Mouse (Mus musculus) cerebellum, postnatal 14 days (tissue): Measurements from ENCODE around the gene Rarres2.

ENCODE experiments used
- DNase-seq, 2 experiments: peaks; one replicate each; pipeline ENCODE4 v3.0.0; 2021; ENCODE audit warnings: mixed read lengths in 2 of 2

Gene Rarres2

DNA sequence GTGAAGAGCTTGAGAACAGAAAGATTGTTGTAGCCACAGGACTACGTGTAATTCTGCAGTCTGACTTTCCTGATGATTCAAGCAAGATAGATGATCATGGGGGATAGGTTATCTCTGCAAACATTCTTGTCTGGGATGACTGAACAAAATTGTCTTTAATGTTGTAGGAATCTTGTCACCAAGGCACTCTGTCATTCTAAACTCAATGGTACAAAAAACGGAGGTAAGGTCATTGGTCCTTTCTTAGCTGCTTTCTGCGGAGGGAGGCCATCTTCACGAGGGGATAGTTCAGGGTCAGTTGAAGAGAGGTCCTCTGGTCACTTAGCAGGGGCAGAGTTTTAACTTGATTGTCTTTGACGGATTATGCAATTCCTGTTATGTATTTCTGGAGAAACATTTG is 6.1 kb upstream of the Rarres2 start:
- DNase-seq: no peak

DNA sequence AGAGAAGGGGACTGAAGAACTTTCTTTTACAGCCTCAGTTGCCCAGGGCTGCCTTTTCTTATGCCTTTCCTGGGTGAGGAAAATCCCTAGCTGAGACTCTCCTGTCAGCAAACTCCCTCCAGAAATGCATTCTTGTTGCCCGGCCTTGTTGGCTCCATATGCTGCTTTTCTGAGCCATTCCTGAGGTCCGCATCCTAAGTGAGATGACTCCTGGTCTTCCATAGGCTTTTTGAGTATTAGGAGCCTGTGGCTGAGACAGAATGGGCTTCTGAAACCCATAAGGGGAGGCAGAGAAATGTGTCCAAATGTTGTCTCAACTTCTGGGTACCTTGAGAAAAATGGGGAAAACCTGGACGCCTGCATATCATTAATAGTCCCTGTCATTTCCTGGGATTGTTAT is 1.4 kb upstream of the Rarres2 start:
- no peak for DNase-seq

DNA sequence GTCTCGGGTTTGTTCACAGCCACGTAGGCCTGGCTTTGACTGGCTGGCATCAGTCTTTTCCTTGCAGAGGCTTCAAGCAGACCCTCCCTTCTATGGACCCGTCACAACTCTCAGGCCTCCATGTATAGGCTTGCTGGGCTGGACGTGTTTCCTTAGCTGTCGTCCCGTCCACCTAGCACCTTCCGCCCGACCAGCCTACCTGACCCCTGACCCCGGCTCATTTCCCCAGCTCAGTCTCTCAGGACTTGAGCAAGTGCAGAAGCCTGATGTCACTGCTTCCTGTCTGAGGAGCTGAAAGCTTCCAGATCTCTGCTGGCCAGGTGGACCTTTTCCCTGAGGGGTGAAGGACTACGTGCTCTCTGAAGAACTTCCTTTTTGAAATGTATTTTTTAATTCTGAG is 691 bp upstream of the Rarres2 start:
- DNase-seq: no peak

DNA sequence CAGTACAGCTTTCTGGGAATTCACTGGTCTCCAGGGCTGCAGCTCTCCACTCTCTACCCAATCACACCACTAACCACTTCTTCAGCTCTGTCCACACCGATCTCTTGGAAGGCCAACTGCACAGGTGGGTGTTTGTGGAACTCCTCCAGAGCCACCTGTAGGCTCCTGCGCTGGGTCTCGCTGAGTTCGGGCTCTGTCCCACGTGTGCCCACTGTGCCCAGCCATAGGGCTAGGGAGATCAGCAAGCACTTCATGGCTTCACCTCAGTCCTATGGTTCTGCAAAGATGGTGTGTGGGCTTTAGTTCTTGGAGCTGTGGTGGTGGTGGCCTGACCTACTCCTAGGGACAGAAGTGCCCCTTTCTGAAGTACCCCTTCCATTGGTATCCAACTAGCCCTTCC is 575 bp downstream of the Rarres2 start:
- DNase-seq: no peak

DNA sequence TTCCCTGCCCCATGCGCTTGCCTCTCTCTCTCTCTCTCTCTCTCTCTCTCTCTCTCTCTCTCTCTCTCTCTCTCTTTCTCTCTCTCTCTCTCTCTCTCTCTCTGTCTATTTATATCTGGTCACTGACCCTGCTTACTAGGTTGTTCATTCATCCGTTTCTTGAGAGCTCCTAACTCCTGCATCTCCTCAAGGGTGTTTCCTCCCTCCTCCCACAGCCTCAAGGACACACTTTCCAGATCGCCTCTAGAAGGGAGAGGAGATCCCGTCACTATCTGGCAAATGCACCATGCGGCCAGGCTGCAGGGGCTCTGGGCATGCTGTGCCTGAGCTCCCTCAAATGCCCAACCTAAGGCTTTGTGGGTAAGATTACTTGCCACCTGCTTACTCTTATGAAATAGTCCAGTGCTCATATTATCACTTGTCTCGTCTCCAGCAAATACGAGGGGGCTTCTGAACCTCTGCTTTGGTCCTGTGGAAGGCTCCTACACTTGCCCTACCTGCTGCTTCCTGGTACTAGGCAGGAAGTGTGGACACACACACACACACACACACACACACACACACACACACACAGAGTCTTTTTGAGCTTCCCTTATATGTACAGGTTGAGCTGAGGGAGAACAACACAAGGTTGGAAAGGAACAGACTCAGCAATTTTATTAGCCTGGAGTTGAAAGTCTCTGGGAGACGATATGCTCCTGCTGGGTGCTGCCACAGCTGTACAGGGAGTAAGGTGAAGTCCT is 3.4 kb downstream of the Rarres2 start:
- DNase-seq: peak in 1 of 2 experiments; percentile 34

DNA sequence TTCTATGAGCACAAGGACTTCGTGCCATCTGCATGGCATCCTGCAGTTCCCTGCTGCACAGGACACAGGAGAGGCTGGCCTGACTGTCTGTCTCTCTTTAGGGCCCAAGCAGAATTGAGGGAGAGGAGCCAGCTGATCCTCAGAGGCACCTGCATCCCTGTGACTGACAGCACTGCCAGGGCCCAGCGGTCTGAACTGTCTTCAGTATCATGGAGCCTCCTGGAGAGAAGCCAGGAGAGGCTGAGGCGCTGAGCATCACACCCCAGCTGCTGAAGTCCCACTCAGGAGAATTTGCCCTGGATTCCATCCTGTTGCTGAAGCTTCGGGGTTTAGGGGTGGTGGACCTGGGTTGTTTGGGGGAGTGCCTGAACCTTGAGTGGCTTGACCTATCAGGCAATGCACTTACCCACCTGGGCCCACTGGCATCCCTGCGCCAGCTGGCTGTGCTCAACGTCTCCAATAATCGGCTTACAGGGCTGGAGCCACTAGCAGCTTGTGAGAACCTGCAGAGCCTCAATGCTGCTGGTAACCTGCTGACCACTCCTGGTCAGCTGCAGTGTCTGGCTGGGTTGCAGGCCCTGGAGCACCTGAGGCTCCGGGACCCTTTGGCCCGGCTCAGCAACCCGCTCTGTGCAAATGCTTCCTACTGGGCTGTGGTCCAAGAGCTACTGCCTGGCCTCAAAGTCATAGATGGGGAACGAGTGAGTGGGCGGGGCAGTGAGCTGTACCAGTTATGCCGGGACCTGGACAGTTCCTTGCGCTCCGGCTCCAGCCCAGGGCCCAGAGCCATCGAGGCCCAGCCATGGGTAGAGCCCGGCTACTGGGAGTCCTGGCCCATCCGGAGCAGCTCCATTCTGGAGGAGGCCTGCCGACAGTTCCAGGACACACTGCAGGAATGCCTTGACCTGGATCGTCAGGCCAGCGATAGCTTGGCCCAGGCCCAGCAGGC is 4.3 kb downstream of the Rarres2 start:
- DNase-seq: peak; percentile 61 to 68

DNA sequence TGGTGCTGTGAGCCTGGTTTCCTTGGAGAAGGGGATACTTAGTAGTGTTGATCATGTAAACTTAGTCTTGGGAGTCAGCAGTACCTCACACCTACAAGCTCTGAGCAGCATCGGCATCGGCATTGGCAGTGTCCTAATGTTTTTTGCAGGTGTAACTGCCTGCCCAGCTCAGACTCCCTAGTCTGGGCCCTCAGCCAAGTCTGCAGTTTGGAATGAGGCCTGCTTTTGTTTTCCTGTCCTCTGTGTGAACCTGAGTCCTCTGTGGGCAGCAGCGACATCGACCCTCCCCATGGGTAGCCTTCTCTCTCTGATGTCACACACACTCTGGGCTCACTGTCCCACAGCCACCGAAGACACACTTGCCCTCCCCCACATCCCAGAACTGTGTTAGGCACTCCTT is 6.3 kb downstream of the Rarres2 start:
- DNase-seq: peak; percentile 68 to 79

DNA sequence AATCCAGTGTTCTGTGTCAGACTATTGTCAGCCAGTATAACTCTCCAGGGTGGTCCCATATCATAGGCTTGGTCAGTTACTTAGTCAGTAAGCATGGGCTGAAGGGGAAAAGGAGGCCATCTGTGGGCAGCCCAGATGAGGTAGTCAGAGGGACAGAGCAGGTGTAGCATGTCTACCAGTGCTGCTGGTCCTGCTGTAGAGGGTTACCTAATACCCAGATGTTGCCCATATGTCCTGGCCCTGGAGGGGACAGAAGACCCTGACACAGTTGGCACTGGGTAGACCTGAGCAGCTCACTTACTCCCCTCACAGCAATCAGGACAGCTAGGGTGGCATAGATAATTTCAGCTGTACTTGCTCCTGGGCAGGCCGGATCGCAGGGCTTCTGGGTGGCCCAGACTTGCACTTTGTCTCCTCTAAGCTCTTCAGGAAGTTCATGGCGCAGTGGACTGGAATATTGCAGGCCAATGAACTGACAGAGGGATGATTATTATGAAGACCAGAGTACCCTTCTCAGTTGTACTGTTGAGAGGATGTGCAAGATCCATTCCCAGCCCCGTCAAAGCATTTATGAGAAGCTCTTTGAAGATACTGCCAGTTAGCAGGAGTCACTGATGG is 6.8 kb downstream of the Rarres2 start:
- DNase-seq: no peak

DNA sequence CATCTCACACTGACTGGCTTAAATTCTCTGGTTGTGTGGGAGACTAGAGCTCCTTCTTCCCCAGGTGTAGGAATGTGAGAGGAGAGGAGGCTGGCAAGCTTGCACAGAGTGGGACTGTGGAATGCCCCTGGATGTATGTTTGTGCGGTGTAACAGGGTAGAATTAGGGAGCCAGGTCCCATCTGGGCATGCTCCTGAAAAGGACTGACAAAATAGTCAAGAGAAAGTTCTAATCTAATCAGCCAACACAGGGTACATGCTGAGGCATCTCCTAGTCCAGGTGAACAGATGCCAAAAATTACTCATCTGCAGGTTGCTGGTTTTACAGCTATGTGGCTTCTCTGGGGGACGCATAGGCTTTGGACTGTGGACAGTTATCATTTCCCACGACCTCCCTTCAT is 16.6 kb downstream of the Rarres2 start:
- no peak for DNase-seq

DNA sequence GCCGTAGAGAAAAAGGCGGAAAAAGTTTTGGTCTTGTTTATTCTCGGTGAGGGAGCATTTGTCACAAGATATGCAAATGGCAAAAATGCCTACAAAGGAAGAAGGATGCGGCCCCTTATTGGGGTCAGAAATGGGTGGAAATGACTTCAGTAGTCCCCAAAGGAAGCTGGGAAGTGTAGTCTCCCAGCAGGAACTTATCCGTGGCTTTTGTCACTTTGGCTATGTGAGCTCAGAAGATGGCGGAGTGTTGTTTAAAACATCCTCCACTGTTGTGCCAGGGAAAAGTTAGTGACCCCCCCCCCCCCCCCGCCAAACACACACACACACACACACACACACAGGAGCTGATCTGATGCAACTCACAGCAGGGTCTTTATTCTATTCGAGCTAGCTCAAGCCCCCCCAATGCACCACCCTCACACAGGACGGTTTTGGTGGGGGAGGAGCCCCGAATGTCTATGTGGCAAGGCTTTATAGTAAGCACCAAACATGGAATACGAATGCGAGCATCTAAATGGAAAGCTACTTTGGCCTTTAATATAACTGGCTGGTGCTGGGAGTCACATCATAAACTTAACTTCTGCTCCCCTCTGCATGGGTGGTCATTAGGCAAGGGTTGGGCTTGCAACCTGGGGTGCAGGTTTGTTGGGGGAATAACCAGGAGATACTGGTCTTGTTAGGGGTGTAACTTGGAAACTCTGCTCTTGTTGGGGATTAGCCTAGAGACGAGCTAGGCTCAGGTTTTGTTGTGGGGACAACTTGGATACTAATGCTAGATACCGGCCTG is 17.3 kb downstream of the Rarres2 start:
- DNase-seq: peak; percentile 69 to 75

DNA sequence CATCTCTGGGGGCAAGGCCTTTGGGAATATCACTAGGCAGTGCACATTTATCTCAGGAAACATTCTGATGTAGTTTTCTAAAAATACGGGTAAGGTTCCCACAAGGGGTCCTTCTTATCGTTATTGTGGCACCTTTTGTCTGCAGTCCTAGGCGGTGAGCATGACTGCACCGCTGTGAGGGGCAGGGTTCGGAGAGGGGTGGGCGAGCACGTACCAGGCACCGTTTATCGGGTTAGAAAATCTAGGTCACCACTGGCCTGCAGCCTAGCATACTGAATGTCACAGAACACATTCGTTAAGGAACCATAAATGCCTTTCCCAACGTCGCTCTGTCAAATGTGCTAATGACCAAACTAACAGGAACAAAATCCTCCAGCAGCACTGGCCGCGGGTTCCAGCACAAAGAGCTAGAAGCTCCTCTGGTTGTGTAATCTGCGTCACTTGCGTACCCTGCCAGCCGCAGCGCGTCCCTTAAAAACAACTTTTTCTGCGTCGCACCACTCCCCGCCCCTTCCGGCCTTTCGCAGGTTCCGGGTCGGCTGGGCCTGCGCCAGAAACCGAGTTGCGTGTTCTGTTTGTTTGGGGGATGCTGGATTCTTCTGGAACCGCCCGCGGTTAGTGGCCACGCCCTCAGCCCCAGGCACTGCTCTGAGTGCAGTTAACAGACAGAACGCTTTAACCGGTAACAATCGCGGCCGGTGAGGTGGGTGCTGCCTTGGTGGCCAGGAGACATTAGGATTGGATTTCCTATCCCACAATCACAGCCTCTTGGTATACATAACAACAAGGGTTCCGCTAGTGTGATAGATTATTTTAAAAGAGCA is 18.1 kb downstream of the Rarres2 start, which contains the start of gene Lrrc61:
Gene Lrrc61, plus strand, starts transcription at position 517 of the 824 bp plus-strand sequence.
- DNase-seq: peak; percentile 99 to 100

DNA sequence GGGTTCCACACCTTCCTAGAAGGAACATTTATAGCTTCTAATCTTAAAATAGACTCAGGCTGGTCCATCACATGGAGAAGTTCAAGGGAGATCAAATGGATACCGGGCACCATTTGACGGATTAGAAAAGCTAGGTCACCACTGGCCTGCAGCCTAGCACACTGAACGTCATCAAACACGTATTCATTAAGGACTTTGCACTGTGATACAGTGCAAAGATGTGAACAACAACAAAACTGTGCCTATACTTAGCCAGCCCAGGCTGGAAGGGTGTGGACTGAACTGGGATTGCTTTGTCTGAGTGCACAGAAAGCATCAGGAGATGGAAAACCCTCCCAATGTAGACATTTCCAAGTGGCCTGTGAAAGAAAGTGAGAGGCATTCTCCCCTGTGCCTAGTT is 18.8 kb downstream of the Rarres2 start:
- peak in 1 of 2 experiments; percentile 46 for DNase-seq

DNA sequence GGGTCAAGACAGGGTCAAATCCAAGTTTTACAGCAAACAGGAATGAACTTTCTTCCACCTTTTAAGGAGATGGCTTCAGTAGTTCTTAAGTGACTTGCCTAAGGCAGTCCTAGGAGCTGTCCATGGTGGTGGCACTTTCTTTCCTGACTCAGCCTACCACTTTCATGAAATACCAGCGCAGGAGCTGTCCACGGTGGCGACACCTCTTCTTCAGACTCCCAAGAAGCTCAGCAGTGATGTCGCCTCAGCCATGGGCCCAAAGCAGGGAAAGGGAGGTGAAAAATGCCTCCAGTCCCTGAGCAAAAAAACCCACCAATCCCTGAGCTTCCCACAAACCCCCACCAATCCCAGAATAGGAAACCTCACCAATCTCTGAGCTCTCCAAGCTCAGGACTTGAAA is 19.7 kb downstream of the Rarres2 start:
- DNase-seq: no peak

DNA sequence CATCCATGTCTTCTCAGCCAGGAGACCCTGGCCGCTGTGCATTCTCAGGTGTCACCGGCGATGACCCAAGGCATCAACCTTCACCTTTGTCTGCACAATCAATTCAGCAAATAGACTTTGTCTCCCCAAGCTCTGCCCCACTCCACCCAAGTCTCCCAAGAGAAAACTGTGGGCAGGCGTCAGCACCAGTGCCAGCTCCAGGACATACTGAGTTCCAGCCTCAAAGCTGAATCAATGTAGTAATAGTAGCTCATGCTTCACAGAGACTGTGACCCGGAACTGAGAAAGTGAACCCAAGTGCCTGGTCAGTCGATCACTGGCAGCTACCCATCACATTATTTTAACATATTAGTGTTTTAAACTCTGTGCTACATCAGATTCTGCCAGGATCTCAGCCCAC is 24.3 kb downstream of the Rarres2 start:
- no peak for DNase-seq

DNA sequence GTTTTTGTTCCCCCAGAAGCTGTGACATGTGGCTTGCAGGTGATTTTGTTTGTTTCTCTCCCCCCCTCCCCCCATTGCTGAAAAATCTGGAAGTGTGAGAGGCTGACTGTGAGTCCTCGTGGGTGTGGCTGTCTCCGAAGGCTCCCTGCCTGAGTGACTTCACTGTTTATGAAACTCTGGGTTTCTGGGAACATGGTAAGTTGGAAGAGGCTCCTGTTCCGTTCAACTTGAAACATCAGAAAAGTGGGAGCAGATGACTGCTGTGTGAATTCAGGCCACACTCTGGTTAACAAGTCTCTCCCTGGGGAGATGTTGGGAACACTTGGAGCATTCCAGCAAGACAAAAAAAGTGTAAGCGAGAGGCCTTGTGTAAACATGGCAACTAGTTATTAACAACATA is 25.7 kb downstream of the Rarres2 start:
- no peak for DNase-seq

DNA sequence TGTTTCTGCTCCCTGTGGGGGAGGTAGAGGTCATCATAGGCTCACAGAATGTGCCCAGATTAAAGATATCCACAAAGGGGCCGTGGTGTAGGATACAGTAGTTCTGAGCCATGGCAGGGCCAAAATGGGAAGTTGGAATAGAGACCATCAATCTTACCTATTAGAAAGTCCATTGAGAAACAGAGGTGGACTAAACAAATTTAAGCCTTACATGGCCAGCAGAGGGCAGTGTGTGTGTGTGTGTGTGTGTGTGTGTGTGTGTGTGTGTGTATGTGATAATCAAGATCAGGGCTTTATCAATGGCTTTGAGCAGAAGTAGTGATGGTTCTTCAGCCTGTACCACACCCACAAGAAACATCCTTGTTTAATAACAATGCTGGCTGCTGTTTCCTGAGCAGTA is 26.3 kb downstream of the Rarres2 start:
- peak; percentile 50 to 77 for DNase-seq

DNA sequence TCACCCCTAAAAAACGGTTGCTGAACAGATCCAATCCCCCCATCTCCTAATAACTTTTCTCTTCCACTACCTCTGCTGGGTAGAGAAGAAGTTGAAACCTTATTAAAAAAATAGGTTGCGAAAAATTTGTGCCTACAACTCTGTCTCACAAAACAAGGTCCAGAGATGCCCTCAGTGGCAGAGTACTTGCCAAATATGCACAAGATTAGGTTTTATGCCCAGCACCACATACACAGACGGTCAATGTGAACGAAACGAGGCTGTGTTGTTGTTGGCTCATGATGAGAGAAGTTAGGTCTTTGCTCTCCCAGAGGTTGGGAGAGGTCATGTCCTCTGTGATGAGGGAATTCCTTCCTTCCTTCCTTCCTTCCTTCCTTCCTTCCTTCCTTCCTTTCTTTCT is 27.3 kb downstream of the Rarres2 start:
- DNase-seq: no peak

DNA sequence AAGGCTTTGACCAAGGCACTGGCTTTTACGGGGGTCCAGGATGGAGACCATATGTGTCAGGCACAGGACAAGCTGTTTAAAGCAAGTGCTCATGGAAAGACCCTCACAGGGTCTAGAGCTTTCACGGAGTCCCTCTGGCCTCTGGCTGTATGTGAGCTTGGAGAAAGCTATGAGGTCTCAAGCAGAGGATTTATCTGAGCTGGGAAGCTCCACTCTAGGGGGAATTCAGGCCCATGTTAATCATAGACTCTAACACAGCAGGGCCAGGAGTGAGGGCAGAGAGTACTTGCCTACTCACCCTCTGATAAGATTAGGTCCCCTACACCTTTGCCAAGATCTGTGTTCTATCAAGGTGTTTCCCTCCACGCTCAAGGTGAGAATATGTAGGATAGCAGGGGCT is 30.0 kb downstream of the Rarres2 start:
- DNase-seq: no peak

DNA sequence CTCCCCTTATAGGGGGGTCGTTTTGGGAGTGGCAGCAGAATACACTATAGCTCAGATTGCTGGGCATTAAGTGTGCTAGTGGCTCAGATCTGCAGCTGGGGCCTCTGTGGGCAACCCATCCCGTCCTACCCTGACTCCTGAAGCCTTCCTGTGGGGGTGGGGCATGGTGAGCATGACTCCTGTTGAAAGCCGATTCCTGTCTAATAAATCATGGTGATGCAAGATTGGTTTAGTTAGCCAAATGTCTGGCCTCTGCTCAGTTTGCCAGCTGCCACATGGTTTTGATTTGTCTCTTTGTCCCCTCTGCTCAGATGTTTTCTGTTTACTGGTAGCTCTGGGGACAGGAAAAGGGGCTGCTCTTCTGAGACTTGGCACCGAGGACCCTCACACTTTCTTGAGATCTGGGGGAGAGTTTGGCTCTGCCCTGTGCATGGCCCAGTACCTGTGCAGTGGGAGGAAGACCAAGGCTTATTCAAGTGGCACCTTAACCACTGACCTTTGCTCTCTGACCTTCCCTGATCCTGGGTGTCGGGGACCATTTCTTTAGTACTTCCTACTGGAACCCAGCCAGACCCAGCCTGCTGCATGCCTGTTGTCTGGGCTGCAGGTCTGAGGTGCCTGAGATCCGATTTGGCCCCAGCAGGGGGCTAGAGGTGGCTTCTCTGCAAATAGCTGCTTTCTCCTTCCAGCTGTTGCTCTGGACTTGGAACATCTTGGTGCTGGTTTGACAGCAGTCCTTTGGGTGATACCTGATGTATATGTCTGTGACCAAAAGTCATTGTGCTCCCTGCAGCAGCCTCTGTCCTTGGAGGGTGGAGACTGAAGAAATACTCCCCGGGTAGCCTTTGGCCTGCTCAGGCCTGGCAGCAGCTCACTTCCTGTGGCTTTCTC is 30.8 kb downstream of the Rarres2 start:
- peak in 1 of 2 experiments; percentile 45 for DNase-seq

DNA sequence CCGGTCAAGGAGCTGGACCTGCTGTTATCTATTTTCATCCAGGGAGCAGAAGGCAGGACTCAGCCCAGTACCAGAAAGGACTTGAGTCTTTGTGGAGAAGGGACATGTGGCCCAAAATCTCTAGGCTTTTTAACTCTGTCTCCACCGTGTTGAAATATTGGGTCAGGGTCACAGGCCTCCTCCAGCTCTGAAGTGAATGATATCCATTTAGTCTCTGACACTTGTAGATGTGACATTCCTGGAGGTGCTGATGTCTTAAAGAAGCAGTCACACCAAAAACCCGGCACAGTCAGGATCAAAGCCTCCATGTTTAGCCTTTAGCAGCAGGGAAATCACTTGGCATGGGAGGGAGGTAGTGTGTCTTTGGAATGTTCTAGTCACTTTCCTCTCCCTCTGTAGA is 31.9 kb downstream of the Rarres2 start:
- no peak for DNase-seq

DNA sequence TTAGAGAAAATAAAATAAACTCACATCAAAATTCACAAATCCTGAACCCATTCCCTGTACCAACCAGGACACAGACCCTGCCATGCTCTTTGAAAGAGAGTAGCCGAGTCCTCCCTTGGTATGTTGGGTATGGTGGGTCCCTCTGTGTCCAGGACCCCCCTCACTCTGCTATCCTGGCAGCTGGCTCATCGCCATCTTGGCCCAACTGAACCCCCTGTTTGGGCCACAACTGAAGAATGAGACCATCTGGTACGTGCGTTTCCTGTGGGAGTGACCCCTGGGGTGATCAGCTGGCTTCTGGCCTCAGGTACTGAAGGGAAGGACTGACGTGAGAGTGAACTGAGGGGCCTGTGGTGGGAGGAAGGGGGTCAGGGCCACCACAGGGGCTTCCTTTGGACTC is 32.7 kb downstream of the Rarres2 start:
- peak; percentile 43 to 58 for DNase-seq
